In genomic region chr11:36074015-36074567, GRCm38 (mm10) we compare ENCODE assay signal across 13 mouse cellular contexts.
A peak's percentile ranks its signal among the peaks of the same experiment; 100 is the strongest.
DNase-seq lines count a peak whose midpoint lies in the region; ATAC-seq lines count a peak whose summit lies in the region.
"Had no signal": no experiment of that assay in that cellular context is flagged by ENCODE, and none has a peak within 500 bp of the region (broad histone marks: within the 10 kb centered on the region; RNA-seq: fewer than 3 reads in every experiment).

No protein-coding gene starts in this region.

- no peak overlapping the region for H3K4me3 ChIP-seq in forebrain, embryonic 16.5 days (replicated peaks; ENCODE audit: low read length)
- H3K4me3 ChIP-seq: embryonic facial prominence, embryonic 12.5 days; heart, embryonic 12.5 days; limb, embryonic 15.5 days; lung, embryonic 15.5 days; midbrain, embryonic 12.5 days had no signal

- no peaks in the 10 kb centered on the region for H3K36me3 ChIP-seq in forebrain, embryonic 16.5 days (ENCODE audit: control insufficient read depth, insufficient read depth)
- H3K36me3 ChIP-seq: embryonic facial prominence, embryonic 12.5 days; heart, embryonic 12.5 days; limb, embryonic 15.5 days; lung, embryonic 15.5 days had no signal

- H3K27ac ChIP-seq in forebrain, embryonic 16.5 days (ENCODE audit: low read length): peak overlapping the region; percentile 57
- H3K27ac ChIP-seq: embryonic facial prominence, embryonic 12.5 days; kidney, postnatal 0 days; limb, embryonic 15.5 days; lung, embryonic 15.5 days; midbrain, embryonic 12.5 days had no signal

- intact Hi-C loops in gastrocnemius, postnatal 14 days (cut with DNase I; ENCODE audit: low total_unique reads): no loop called here
- intact Hi-C loops in gastrocnemius, postnatal 36 days (cut with DNase I): no loop called here

- H3K4me1 ChIP-seq in forebrain, embryonic 16.5 days (replicated peaks; ENCODE audit: control insufficient read depth, insufficient read depth, low read length): peaks cover 39% of the 10 kb centered on the region
- H3K4me1 ChIP-seq: embryonic facial prominence, embryonic 12.5 days had no signal

- H3K27me3 ChIP-seq in forebrain, embryonic 16.5 days (replicated peaks; ENCODE audit: control insufficient read depth, insufficient read depth, low read length): no peaks in the 10 kb centered on the region
- H3K27me3 ChIP-seq: limb, embryonic 15.5 days; lung, embryonic 15.5 days had no signal

- peak; percentile 77 for ATAC-seq in forebrain, embryonic 16.5 days

- no peaks in the 10 kb centered on the region for H3K9me3 ChIP-seq in forebrain, embryonic 16.5 days (ENCODE audit: control insufficient read depth, low read length)
- H3K9me3 ChIP-seq: embryonic facial prominence, embryonic 12.5 days; heart, embryonic 12.5 days; limb, embryonic 15.5 days; lung, embryonic 15.5 days; midbrain, embryonic 12.5 days had no signal

- peak; percentile 6 for DNase-seq in gastrocnemius, postnatal 14 days
- DNase-seq in gastrocnemius, postnatal 36 days: no peak
- DNase-seq in right cerebral cortex, postnatal 4 days: peak; percentile 34
- DNase-seq in right cerebral cortex, postnatal 14 days: no peak
- no peak for DNase-seq in thymus, postnatal 0 days (ENCODE audit: low spot score)
- no peak for DNase-seq in ovary, postnatal 10 days (ENCODE audit: low spot score)

- H3K4me2 ChIP-seq in forebrain, embryonic 16.5 days (ENCODE audit: low read length): peak overlapping the region; percentile 16; the same call in 1 of the 2 replicates
- H3K4me2 ChIP-seq: embryonic facial prominence, embryonic 12.5 days; heart, embryonic 12.5 days; limb, embryonic 15.5 days; lung, embryonic 15.5 days; midbrain, embryonic 12.5 days had no signal

- WGBS in forebrain, embryonic 16.5 days: 17% methylated on average over 8 of the region's 8 CpGs

- no peak overlapping the region for H3K9ac ChIP-seq in forebrain, embryonic 16.5 days (replicated peaks; ENCODE audit: low read depth, low read length)
- H3K9ac ChIP-seq: embryonic facial prominence, embryonic 12.5 days; heart, embryonic 12.5 days; limb, embryonic 15.5 days; lung, embryonic 15.5 days; midbrain, embryonic 12.5 days had no signal

Comparison
In these comparisons a context has a peak if more than half of its experiments do, and no peak if none do; other contexts are left out.
1. DNase-seq: peak in gastrocnemius, postnatal 14 days (single experiment) and right cerebral cortex, postnatal 4 days (single experiment); none in gastrocnemius, postnatal 36 days (0 of 2), right cerebral cortex, postnatal 14 days (single experiment), thymus, postnatal 0 days (single experiment) and ovary, postnatal 10 days (single experiment).